Mouse (Mus musculus) heart, adult 11 months (tissue): ENCODE results near the gene Rft1.

Experiments used
- DNase-seq: peaks from one replicate; pipeline ENCODE4 v3.0.0; 2022

The Rft1 gene

DNA sequence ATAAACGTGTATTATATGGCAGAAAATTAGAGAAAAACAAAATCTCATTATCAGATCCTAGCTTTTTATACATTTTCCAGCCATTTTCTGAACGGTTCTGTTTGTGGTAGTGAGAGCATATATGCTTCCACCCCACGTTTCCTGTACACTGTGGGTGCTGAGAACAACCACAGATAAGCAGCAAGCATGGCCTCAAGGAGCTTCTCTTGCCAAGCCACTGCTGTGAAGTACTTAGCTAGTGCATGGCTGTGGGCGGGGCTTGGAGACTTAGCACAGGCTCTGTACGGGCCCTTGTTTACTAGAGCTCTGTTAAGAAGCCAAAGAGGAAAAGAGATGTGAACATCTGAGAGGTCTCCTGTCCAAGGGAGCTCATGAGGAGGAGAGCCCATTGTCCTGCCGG, 20.8 kb downstream of the Rft1 start:
- no peak for DNase-seq

DNA sequence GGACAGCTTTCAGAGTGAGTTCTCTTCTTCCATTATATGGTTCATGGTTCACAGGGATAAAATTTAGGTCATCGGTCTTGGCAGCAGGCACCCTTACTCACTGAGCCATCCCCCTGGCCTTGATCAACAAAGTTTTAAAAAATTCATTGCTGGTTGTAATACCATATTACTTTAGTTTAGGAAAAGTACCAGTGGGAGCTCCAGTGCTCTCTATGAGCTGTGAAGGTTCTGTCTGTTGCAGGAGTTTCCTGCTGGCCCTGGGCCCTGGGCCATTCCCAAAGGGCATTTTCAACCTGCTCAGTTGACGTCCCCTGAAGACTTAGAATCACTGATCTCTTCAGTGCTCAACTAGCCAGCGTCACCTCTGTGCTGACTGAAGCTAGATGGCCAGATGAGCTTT, 28.0 kb downstream of the Rft1 start:
- no peak for DNase-seq

DNA sequence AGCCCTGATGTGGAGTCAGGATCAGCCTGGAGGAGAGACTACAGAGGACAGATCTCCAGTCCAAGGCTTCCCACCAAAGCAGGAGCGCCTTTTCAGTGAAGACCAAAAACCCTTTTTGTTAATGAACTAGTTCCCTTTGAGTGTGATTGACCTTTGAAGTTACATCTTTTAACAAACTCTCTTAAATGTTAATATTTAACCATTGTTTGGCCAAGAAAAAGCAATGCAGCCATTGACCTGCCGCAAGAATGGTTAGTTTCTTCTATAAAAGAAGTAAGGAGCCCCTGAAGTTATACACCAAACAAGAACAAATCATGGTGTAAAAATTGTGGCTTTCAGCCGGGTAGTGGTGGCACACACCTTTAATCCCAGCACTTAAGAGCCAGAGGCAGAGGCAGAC, 36.5 kb downstream of the Rft1 start:
- DNase-seq = no peak

DNA sequence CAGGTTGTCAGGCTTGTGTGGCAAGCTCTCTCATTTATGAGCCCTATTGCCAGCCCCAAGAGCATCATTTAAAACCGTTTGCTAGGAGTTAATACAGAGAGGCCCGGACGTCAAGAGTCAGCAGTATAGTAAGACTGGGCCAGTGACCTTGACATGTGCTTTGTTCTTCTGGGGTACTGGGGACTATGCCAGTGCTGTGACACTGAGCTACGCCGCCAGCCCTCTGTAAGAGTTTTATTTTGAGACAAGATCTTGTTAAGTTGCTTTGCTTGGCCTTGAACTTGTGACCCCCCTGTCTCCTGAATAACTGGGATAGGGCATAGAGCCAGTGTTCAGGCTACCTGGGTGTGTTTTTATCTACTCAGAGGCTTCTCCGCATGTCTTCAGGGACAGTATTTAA, 38.3 kb downstream of the Rft1 start:
- DNase-seq = no peak

DNA sequence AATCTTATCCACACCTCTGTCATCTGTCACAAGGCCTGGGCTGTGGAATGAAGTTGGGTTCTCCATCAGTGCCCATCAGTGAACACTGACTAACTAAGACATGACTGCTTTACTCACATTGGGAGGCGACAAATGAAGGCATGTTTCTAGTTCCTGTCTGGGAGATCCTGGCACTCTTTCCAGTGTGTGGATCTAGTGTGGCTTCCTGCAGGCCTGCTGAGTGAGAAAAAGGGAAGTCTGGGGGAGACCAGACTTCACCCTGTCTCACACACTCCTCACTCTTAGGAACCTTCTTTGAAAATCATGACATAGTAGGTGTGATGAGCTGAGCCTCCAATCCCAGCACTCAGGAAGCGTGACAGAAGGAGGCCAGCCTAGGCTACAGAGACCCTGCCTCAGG, 40.6 kb downstream of the Rft1 start:
- peak; percentile 94 for DNase-seq

DNA sequence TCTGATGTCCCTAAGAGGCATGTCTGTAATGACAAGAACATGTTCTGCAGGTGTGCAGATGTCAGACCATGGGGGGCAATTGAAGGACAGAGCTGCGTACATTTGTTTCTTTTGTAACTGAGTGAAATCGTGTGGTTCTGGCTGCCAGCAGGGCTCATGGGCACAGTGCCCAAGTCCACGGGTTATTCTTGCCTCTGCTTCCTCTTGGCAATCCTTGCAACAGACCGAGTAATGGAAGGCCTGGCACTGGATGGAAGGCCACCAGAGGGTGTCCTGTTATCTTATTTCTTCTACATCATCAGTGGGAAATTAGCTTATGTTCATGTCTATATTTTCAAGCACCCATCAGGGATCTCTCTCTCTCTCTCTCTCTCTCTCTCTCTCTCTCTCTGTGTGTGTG, 41.4 kb downstream of the Rft1 start:
- peak; percentile 97 for DNase-seq

DNA sequence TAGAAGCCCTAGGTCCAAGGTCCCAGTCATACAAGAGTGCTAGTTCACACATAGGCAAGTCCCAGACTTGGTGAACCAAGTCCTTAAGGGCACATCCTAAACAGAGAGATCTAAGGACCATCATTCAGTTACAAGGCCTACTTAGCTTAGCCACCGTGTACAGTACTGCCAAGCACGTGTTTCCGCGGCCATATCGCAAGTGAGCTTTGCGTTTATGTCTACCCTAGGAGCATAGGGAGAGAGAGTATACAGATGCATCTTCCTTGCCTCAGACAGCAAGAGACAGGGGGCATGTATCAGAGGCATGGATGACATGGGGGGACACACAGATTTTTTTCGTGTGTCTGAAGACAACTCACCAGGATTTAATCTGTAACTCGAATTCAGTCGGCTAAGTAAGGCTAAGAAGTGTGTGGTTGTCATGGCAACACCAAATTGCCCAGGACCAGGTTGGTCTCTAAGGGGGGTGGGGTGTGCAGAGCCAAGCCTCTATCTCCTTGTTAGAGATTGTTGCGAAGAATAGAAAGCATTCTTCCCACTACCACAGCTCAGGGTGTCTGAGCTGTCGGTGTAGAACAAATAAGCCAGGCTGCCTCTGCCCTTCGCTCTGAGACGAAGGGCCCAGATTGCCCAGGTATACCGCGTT, 43.4 kb downstream of the Rft1 start:
- DNase-seq = no peak

DNA sequence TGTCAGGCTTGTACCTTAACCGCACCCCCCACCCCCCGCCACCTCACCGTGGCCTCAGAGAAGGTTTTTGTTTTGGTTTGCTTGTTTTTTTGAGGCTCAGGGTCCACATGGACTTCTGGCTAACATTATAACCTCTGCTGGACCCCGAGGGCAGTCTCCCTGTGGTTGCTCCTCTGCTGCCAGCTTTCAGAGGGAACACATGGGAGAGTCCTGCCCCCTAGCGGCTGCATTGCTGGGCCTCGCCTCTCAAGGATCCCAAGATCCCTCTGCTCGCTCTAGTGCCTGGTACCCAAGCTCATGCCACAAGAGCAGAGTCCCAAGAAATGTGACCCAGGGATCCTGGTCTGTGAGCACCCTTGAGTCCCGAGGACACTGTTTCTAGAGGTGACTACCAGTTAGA, 45.5 kb downstream of the Rft1 start:
- no peak for DNase-seq

DNA sequence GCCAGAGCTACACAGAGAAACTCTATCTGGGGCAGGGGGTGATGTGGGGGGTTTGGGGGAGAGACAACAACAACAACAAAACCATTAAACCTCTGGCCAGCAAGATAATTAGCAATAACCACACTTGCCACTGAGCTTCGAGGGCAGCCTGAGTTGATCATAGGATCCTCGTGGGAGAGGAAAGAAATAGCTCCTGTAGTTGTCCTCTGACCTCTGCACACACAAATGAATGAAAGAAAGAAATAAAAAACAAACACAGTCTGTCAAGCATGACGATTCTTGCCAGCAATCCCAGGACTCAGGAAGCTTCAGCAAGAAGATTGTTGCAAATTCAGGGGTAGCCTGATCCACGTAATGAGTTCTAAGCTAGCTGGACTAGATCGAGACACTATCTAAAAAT, 48.4 kb downstream of the Rft1 start:
- no peak for DNase-seq

DNA sequence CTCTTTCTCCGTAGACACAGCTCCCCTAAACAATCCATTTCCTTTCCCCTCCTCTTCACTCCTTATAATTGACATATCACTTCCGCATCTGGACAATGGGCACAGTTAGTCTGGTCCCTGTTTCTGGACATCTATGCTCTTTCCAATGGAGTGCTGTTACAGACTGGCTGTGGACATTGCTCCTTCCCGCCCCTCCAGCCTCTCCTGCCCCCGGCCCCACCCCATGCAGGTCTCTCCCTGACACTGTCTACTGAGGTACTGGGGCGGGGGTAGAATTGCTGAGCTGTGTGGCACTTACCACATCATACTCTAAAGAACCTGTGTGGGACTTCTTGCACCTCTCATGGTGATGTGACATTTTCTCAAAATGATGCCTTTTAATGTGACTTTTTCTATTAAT, 48.9 kb downstream of the Rft1 start:
- peak; percentile 37 for DNase-seq

DNA sequence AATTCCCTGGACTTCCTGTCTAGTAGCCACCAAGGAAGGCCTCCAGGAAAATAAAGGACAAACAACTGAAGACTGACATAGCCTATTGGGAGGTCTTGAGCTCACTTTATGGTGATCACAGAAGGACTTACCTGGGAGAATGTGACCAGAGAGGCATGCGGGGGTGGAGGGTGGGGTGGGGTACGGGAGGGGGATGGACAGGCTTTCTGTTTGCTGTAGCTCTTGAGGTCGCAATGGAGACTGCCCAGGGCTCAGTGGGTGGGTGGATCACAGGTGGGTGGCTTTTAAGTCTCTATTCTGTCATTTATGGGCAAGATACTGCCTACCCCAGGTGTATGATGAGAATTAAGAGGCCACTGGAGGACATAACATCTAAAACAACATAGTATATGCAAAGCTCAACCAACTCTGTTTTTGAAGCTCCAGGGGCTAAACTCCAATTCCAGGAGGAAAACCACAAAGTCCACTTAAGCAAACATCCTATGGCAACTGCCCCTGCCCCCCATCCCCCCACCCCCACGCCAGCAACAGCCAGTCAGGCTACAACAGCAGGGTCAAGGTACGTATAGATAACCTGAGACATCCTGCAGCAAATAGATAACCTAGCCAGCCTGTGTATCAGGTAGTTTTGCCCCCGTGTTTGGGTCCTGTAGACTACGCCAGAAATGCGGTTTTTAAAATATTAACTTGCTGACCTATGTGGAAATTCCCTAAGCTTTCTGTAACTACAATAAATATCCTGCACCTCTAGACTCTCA, 50.1 kb downstream of the Rft1 start:
- DNase-seq = peak; percentile 44

DNA sequence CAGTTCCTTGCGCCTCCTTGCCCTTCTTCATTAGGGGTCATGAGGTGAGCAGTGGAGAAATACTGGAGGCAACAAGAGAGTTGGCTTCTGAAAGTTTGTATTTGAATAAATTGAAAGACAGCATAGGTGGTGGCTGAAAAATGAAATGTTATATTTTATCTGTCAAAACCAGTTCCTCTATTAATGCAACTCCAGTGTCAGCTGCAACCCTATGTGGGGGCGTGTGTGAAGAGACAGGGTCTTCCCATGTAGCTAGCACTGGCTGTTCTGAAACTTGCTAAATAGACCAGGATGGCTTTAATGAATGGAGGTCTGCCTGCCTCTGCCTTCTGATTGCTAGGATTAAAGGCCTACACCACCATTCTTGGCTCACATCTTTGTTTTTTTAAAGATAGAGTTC, 57.7 kb downstream of the Rft1 start:
- DNase-seq = peak; percentile 60

DNA sequence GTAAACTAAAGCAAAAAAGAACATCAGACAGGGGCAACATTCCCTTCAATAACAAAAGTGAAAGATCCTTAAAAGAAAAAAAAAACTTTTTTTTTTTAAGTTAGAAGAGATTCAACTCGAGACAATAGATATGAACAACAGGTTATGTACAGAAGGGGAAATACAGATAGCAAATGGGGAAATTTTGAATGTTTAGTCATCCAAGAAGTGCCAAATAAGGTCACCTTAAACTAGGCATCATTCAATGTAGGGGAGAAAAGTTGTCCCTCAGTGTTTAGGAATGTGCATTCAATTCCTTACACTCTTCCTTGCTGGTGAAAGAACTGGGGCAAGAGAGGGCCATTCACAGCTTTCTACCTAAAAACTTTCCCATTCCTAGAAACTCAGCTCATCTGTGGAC, 59.6 kb downstream of the Rft1 start:
- DNase-seq = peak; percentile 9

DNA sequence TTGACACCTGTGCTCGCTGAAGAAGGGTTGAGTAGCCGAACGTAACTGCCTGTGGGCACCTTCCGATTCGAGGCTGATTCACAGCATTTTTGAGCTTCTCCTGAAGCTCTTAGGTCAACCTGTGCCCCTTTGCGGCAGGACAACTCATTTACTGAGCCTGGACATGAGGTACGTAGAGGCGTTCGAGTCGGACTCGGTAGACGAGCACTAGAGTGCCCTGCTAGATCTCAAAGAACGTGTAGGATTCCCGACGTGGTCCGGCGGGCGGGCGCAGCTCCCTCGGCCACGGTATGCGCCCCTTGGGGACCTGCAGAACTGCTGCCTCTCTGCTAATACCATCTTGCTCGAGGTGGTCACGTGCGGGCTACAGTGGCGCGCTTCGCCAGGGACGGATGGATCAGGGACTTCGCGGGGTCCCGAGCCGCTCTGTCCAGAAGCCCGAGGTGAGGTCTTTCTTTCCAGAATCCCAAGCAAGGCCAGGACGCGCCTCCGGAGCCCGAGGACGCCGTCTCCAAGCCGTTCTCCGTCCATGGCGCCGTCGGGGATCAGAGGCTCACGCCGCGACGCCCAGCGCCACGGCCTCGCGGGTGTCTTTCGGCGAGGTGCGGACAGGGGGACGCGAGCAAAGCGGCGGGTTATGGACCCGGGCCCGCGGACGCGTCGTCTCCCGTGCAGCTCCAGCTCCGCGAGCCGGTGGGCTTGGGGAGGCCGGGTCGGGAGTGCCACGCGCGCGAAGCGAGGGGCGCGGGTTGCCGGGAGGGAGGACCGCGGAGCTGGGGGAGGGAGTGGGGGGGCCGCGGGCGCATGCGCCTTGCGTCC, 60.8 kb downstream of the Rft1 start, which contains the start of gene Sfmbt1:
Sfmbt1 (plus strand) TSS at position 51 of the 819 bp plus-strand sequence.
- no peak for DNase-seq

DNA sequence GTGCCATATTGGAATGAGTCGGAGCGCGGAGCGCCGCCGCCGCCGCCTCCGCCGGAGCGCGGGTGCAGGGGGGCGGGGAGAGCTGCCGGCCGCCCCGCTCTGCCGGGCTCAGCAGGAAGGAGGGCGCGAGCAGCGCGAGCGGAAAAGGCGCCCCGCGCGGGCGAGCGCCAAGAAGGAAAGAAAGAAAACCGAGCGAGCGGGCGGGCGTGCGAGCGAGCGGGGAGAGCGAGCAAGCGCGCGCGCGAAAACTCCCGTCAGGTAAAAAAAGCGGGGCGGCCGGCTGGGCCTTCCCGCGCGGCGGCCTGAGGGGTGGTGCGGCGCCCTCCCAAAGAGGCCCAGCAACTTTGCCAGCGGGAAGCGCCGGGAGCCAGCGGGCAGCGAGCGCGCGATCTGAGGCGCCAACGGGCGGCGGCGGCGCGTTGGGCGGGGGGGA, 61.5 kb downstream of the Rft1 start:
- DNase-seq = peak; percentile 99

DNA sequence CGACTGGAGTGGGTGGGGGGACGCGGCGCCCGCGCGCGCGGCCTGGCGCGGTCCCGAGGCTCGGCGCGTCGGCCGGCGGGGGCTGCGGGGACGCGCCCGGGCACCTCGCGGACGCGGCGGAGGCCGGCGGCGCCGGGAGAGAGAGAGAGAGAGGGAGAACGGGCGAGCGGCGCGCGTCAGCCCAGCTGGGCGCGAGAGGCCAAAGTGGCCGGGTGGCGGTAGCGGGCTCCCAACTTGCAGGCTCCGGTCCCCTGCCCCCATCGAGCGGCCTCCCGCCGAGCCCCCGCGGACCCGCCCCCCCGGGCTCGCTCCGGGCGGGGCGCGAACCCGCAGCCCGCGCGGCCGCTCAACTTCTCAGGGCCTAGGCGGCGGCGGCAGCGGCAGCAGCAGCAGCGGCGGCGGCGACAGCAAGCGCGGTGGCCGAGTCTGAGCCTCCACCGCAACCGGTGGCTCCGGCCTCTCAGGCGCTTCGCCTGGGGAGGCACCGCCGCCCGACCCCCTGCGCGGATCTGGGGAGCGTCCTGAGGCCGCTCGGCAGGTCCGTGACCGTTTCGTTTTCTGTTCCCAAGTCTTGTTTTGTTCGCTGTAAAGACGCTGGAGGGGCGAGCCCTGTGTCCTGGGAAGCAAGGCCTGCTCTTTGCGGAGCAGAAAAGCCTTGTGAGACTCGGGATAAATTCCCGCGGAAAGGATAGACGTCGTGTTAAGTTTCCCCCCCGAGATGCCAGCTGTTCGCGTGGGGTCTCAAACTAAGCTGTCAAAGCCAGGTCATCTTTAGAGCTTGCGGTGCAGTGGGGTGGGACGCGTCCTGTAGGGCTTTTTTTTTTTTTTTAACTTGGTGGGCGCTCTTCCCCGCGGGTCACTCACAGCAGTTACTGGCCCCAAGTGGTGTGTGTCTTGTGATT, 62.1 kb downstream of the Rft1 start:
- DNase-seq = peak; percentile 93

DNA sequence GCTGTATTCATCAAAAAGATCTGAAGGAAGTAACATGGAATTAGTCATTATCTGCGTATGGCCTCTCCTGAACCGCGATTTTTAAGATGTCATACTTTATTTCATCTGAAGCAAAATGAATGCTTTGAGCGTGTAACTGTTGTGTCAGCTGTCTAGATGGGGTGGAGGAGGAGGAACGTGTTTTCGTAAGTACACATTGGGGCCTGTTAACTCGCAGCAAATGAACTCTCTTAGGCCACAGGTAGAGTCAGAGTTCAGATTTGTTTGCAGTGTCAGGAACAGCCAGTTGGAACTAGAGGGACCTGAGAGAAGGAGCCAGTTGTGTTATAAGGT, 62.8 kb downstream of the Rft1 start:
- peak; percentile 87 for DNase-seq

DNA sequence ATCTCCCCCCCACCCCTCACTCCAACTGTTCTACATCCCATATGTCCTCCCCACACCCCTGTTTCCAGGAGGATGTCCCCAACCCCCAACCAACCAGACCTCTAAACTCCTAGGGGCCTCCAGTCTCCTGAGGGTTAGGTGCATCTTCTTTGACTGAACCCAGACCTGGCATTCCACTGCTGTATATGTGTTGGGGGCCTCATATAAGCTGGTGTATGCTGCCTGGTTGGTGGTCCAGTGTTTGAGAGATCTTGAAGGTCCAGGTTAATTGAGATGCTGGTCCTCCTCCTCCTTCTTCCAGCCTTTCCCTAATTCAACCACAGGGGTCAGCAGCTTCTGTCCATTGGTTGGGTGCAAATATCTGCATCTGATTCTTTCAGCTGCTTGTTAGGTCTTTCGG, 64.5 kb downstream of the Rft1 start:
- DNase-seq = peak; percentile 76

DNA sequence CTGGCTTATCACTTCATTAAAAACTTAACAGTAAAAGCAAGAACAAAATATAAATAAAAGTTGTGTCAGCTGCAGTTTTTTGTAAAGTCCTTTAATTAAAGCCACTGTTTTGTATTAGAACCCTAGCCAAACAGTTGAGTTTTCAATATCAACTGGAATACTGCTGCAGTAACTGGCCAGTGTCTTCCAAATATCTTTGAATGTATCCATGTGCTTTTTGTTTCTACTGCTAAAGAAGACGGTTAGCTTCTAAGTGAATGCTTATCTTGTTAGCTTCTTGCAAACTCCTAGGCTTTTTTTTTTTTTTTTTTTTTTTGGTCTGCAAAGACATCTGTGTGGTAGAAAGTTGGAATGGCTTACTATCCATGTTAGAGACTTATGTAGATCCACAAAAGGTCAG, 65.4 kb downstream of the Rft1 start:
- DNase-seq = no peak

DNA sequence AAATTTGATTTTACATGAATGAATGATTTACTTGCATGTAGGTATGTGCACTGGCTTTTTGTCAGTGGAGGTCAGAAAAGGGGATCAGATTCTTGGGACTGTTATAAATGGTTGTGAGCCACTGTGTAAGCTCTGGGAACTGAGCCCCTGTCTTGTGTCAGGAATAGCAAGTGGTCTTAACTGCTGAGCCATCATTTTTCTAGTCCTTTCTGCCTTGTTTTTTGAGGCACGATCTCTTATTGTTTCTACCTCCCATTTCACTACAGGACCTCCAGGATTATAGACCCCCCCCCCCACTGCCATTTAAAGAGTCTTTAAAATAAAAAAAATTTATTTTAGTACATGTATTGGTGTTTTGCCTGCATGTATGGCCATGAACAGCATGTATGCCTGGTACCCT, 67.7 kb downstream of the Rft1 start:
- peak; percentile 40 for DNase-seq

DNA sequence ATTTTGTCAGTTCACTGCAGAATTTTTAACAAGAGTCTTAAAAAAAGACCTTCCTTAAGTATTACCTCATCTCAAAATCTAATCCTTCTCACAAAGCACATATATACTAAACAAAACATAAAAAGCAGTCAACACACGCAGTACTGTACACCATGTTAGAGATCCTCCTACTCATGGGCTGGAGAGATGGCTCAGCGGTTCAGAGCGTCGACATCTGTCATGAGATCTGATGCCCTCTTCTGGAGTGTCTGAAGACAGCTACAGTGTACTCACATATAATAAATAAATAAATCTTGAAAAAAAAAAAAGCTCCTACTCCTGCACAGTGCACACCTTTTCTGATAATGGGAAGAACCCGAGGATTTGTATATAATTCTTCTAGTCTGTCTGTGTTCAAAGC, 68.2 kb downstream of the Rft1 start:
- DNase-seq = peak; percentile 56

DNA sequence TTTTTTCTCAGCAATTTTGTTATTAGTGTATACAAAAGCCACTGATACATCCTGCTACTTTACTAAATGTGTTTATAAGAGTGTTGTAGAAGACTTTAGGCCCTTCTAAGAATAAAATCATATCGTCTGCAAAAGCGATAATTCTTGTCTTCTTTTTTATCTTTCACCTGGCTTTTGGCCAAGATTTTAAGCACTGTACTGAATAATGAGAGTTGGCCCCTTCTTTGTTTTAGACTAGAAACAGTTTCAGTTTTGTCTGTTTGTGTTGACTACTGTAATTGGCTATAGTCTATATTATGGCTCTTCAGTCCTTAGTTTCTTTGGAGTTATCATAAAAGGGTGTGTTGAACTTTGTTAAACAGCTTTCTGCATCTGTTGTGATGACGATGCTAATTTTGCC, 77.7 kb downstream of the Rft1 start:
- DNase-seq = no peak

DNA sequence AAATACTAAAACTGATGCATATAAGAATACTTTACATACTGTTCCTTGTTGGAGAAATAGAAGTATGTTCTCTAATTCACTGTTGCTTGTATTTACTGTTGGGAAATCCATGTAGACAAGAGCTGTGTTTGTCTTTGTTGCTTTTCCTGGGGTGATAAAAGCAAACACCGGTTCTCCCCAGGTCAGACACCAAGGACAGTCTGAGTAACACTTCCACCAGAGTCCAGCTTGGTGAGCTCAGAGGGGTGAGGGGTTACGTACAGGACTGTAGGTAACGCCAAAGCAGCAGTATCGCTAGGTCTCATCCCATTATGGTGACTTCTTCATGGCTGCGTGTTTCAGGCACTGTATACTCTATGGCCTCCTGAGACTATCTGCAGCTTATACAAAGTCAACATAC, 80.5 kb downstream of the Rft1 start:
- DNase-seq = no peak
